ENCODE assay signal across 22 mouse cellular contexts in the genomic region with DNA sequence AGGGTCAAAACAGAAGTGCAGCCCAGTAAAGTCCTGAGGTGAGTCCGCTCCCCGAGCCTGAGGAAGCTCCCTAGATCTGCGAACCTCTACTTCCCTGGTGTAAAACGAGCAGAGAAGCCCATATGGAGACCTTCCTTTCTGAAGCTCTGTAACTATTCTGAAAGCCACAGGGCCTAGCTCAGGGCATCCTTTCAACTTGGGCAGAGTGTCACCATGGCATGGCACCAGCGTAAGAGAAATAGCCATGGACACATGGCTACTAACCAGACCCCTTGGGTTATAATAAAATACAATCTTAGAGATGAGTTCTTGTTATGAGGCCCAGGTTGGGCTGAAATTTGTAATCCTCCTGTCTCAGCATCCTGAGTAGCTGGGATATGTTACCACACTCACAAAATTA.
"Had no signal": no experiment of that assay in that cellular context is flagged by ENCODE, and none has a peak within 500 bp of the region (broad histone marks: within the 10 kb centered on the region; RNA-seq: fewer than 3 reads in every experiment).

No protein-coding gene starts in this region.

- ATAC-seq: liver, postnatal 0 days; lung, postnatal 0 days; midbrain, embryonic 13.5 days; midbrain, embryonic 16.5 days had no signal

- H3K4me3 ChIP-seq: kidney, embryonic 15.5 days; left cerebral cortex, adult 2 months; limb, embryonic 12.5 days; limb, embryonic 15.5 days; megakaryocyte, embryonic 14.5 days; midbrain, embryonic 10.5 days; midbrain, embryonic 13.5 days; myocyte; neural tube, embryonic 13.5 days had no signal

- DNase-seq: kidney, postnatal 10 days; kidney, postnatal 36 days; layer of hippocampus, postnatal 36 days; liver, postnatal 0 days; lung, embryonic 14.5 days; retina, postnatal 1 day; right cerebral cortex, postnatal 25 days; thymus, adult 18-20 months; thymus, postnatal 36 days had no signal

- H3K27ac ChIP-seq: kidney, embryonic 15.5 days; left cerebral cortex, adult 2 months; limb, embryonic 12.5 days; limb, embryonic 15.5 days; liver, embryonic 14.5 days; macrophage; midbrain, embryonic 10.5 days; midbrain, embryonic 13.5 days; neural tube, embryonic 13.5 days had no signal
